Mouse (Mus musculus) testis, adult 2 months (tissue): ENCODE measurements around the gene Sirt5.

Source experiments
- CTCF ChIP-seq: fragments of 200-500 bp; IDR thresholded peaks from 2 replicates; pipeline ENCODE4 v1.5.1; 2012; ENCODE audit warnings: low read depth, mild to moderate bottlenecking, inconsistent platforms, low read length, moderate library complexity; ENCODE audit not compliant: control insufficient read depth, insufficient read depth, insufficient replicate concordance
- POLR2A ChIP-seq: fragments of 200-500 bp; IDR thresholded peaks from 2 replicates; pipeline ENCODE4 v1.6.1; 2012; ENCODE audit warnings: low read depth, mild to moderate bottlenecking, inconsistent platforms, low read length, moderate library complexity; ENCODE audit not compliant: control insufficient read depth

- TF ChIP-seq CTCF: no peak
- TF ChIP-seq POLR2A: no peak
Observed at GRCm38 (mm10) chr13:43319396-43319795, 45.9 kb upstream of the Sirt5 start.
